Mouse (Mus musculus) embryonic fibroblast, embryonic 13.5 days (primary cell): ENCODE measurements around the gene Trim61.

Source experiments
- CTCF ChIP-seq: IDR thresholded peaks from 2 replicates; pipeline ENCODE4 v1.5.1; 2011; ENCODE audit warnings: mild to moderate bottlenecking, control low read depth, low read length, moderate library complexity, borderline replicate concordance; ENCODE audit not compliant: insufficient read depth
- POLR2A ChIP-seq: IDR thresholded peaks from 2 replicates; pipeline ENCODE4 v1.6.1; 2011; ENCODE audit warnings: low read depth, mild to moderate bottlenecking, control low read depth, low read length, moderate library complexity

DNA sequence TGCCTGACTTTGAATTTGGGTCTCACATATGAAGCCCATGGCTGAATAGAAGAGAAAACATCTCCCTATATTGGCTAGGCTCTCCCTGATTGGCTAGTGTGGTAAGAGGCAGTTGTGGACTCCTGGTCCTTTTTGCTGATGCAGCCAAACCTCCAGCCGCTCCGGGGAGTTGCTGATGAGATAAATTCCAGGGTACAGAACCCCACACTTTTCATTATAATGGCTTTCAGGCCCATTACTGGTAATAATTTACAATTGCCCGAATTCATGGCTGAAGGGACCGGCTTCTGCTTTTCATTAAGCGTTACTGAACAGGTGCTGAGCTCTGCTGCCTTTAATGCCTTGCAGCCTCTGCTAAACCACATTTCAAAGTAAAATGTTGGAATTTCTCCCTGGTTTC, 35.6 kb upstream of the Trim61 start:
- no peak for TF ChIP-seq CTCF
- no peak for TF ChIP-seq POLR2A
